Mouse (Mus musculus): ENCODE measurements around the gene Fignl1.

DNA sequence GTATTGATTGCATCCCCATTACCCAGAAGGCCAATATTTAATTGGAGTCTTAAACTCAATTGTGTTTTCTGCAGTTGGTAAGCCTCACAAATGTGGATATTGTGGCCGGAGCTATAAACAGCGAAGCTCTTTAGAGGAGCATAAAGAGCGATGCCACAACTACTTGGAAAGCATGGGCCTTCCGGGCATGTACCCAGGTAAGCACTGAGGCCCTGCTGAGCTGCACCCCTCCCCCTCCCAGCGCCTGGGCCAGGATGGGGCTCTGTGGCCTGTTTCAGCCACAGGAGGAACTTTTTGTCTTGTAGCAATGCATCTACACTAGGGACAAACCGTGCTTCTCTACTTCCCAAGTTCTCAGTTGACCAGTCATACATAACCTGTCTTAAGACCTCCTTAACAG lies 50.6 kb downstream of the Fignl1 start:
- TF ChIP-seq POLR2A (IDR thresholded peaks at IDR 0.05; ENCODE audit: borderline replicate concordance, extremely low read depth, low read depth, low read length) (no peak), CTCF (IDR thresholded peaks at IDR 0.05; ENCODE audit: insufficient read depth, low read length) (no peak)

All from lung, adult 2 months (tissue).